Mouse (Mus musculus) naive thymus-derived CD4-positive, alpha-beta T cell, adult 2 months (primary cell): ENCODE measurements around the gene Ptprd.

Source experiments
- DNase-seq: peaks from one replicate; pipeline ENCODE4 v3.0.0-alpha.2; 2011; ENCODE audit warnings: low read depth

The Ptprd gene

GRCm38 (mm10) chr4:76616614-76617013 lies 1595.1 kb downstream of the Ptprd start:
- DNase-seq: no peak

DNA sequence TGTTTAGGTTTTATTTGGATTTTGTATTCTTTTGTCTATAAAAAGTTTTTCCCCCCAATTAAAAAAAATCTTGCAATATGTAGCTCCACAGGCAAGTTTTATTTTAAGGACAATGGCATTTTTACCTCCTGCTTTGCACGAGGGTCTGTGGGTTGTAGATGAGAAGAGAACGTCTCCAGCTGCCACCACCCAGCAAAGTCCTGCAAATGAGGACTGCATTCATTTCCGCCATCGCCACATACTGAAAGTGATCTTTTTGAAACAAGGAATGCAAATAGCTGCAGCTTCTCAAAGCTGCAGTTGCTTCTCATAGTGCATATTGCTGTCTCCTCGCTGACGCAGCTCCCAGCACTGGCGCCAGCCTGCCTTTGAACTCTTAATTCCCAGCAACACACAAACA lies 1603.5 kb downstream of the Ptprd start:
- no peak for DNase-seq

- no peak for DNase-seq
Observed at GRCm38 (mm10) chr4:76606808-76607207, 1605.0 kb downstream of the Ptprd start.

DNA sequence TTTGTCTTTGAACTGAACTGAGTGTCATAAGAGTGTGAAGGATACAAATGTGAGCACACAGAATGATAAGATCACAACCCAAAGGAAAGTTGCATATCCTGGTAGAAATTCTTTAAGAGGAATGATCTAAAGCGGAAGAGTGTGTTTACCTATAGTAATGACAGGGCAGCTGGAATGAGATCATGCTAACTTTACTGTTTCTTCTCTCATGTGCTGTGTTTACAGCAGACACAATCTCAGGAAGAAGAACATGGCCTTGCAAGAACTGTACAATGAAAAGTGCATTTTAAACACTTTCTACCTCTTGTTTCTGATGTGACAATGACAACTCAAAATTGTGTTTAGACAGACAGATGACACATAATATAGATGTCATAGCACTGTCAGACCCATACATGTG lies 1621.0 kb downstream of the Ptprd start:
- DNase-seq: no peak

- no peak for DNase-seq
Observed at GRCm38 (mm10) chr4:76583025-76583424, 1628.7 kb downstream of the Ptprd start.

DNA sequence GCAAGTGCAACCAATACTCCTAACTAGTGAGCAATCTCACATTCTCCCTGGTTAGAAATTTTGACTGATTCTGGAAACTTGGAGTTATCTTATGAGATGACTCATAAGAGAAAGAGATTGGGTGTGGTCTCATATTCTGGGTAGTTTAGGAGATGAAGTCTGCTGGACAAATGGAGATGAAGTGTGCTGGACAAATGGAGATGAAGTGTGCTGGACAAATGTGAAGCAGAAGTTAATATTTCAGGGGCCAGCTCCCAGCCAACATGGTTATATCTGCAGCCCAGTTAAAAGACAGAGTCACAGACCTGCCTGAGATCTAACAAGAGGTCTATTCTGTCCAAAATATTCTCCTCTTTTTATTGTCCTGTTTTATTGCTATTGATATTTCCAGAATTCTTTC lies 1645.8 kb downstream of the Ptprd start:
- no peak for DNase-seq

GRCm38 (mm10) chr4:76541769-76542168 lies 1670.0 kb downstream of the Ptprd start:
- no peak for DNase-seq

- DNase-seq: no peak
Observed at GRCm38 (mm10) chr4:76532926-76533325, 1678.8 kb downstream of the Ptprd start.

DNA sequence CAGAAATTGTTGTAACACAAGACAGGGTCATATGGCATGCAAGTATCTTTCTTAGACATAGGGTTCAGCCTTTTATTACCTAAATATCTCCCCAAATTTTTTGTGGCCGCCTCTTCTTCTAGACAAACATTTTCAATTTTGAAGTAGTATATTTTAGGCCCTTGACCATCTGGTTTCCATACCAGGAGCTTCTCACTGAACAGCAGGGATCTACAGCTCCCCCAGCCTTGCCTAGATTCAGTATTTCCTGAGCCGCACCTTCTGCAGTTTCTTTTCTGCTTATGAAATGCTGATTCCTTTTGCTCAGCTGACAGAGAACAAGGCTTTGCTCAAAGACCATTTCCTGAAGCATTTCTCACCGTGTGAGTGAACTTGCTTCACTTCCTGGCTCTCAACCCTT lies 1686.5 kb downstream of the Ptprd start:
- no peak for DNase-seq

DNA sequence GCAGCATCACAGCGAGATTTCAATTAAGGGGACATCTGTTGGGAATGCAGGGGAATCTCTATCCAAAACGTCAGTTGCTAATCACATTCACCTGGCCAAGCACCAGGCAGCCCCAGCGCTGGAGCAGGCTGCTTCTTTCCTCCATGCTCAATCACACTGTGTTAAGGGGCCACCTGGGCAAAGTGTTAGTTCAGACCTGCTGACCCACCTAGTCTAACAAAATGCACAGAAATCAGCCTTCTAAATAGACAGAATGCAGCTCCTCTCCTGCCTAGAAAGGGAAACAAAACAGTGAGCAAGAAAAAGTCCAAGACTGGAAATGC lies 1708.5 kb downstream of the Ptprd start:
- no peak for DNase-seq

DNA sequence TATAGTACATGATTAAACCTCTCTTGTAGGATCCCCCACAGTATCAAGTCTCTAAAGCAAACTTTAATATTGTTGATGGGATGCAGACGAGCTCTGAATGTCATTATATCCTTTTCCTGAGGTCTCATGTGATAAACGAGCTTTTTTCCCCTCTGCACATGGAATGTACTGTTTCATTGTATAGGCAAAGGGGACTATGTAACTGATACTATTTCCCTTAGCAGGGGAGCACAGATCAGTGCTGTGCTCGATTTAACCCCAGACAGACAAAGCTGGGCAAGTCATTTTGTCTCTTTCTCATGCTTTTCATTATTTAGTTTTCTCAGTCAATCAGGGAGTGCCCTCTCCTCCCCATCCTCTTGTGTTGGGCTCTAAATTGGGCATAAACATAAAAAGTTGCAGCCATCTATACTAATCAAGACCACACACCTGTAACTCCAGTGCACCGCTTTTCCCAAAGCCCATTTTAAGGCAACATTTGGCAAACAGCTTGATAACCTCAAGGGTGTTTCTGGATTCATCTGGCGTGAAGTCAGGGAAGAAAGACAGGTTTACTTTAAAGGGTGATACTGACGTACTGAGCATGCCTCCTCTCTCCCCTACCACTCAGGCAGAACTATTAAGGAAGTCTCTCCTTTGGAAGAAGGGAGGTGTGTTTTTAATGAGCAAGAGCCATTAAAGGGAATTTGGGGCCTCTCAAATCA lies 1709.0 kb downstream of the Ptprd start:
- DNase-seq: no peak

GRCm38 (mm10) chr4:76485848-76486247 lies 1725.9 kb downstream of the Ptprd start:
- no peak for DNase-seq

DNA sequence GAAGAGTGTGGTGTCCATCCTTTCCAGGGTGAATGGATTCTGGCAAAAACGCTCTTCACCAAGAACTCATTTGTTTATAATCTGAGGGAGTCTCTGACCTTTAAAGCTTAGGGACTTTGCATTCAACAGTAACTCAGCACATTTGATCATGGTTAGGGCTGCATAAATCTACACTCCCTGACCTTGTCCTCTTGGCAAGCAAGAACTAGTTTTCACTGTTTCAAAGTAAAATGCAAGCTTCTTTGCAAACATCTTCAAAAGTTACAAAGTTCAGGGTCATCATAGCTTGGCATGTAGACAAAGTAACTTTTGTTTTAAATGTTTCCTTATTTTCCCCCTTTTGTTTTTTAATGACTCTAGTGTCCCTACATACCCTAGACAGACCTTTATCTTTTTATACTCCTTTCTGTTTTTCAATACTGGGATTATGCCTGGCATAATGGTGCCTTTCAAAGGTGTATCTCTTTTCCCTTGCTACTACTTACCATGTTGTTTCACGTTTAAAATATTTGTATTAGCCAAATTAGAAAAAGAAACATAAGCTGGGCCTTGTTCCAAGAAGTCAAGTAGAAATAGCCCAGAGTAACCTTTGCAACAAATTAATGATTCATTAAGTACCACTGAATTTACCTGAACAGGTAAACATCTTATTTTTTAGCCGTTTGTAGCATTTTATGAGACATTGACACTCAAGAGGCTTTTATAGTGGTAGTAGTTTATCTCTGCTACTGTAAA lies 1743.2 kb downstream of the Ptprd start:
- no peak for DNase-seq

DNA sequence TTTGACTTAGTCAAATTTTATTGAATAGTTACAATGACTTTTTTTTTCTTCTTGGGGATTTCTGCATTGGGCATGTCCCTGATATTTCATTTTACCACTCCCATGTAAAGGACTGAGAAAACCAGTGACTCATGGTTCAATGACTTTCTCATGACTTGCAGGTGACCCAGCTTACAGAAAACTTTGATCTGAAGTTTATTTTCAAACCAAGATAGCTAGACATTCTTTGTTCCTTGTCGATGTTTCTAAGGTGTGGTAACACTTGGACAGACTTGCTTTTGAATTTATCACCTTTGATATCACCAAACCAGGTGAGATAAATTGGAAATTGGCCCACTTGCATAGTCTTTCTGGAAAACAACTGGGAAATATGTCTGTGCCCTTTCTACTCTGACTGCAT lies 1747.1 kb downstream of the Ptprd start:
- DNase-seq: no peak

GRCm38 (mm10) chr4:76461336-76461735 lies 1750.4 kb downstream of the Ptprd start:
- DNase-seq: no peak

- DNase-seq: no peak
Observed at GRCm38 (mm10) chr4:76460556-76460955, 1751.2 kb downstream of the Ptprd start.

- DNase-seq: no peak
Observed at GRCm38 (mm10) chr4:76459621-76460020, 1752.1 kb downstream of the Ptprd start.

DNA sequence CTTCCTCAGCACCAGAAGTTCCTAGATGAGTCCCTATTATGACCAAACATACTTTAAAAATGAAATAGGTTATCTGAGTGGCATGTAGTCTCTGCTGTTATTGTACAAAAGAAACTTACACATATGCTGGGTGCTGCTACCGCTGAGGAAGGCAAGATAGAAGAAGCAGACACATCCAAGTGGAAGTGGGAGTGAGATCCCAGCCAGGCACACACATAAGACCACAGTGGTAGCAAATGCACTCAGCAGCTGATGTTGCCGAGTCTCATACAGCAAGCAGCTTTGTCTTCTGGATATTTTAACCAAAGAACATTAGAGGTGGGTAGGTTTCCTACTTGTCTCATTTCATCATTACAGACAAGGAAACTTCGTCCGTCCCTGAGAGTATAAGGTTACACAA lies 1759.5 kb downstream of the Ptprd start:
- DNase-seq: no peak

- no peak for DNase-seq
Observed at GRCm38 (mm10) chr4:76451019-76451552, 1760.7 kb downstream of the Ptprd start.

DNA sequence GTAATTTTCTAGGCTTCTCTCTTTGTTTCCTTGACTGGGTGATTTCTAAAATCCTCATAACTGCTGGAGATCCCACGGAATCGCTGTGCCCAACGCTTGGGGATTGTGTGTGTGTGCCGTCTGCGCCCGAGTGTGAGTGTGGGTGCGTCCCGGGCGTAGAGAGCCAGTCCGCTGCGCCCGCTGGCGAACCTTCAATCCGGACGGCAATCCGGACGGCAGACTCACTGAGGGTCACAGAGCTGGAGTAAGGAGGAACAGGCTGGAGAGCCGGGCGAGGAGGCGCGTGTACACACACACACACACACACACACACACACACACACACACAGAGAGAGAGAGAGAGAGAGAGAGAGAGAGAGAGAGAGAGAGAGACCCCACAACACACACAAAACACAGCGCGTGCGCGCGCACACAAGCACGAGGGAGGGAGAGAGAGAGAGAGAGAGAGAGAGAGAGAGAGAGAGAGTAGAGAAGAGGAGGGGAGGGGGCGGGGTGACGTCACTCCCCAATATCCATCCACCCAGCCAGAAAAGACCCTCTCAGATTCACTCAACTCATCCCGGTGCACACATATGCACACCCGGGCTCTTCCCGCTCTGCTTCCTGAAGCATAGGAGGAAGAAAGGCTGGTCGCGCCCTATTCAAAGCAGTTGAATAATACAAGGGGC lies 1761.3 kb downstream of the Ptprd start:
- no peak for DNase-seq

GRCm38 (mm10) chr4:76449466-76450350 lies 1762.1 kb downstream of the Ptprd start:
- no peak for DNase-seq
